Mouse (Mus musculus) megakaryocyte, embryonic 14.5 days (primary cell): Measurements from ENCODE around the gene Aldh1l1. TPM values are rescaled to one million over a fixed set of nuclear protein-coding genes. Genes with fewer than 3 reads are reported as not detected.

Experiments
- H3K27me3 ChIP-seq: replicated peaks from 2 replicates; pipeline ENCODE3; 2012; ENCODE audit warnings: inconsistent platforms
- H3K36me3 ChIP-seq: replicated peaks from 2 replicates; pipeline ENCODE3; 2012; ENCODE audit warnings: low read length, inconsistent platforms, mixed read lengths
- H3K4me1 ChIP-seq: 2 replicates; pipeline ENCODE4 v1.6.1; 2012; ENCODE audit warnings: inconsistent platforms
- H3K4me3 ChIP-seq: replicated peaks from 2 replicates; pipeline ENCODE3; 2012; ENCODE audit warnings: moderate library complexity, mild to moderate bottlenecking, inconsistent platforms
- H3K9me3 ChIP-seq: 2 replicates; pipeline ENCODE4 v1.6.1; 2012; ENCODE audit warnings: inconsistent platforms
- FLI1 ChIP-seq: IDR thresholded peaks from 2 replicates; pipeline ENCODE4 v1.6.1; 2012; ENCODE audit warnings: low read length, inconsistent platforms, mixed read lengths
- GATA1 ChIP-seq: IDR thresholded peaks from 3 replicates; pipeline ENCODE4 v1.6.1; 2012; ENCODE audit warnings: mixed read lengths, low read length, inconsistent platforms, borderline replicate concordance
- polyA plus RNA-seq: library from polyadenylated mRNA; stranded (reverse); fragments of >175 nt; gene quantifications from 2 replicates; pipeline ENCODE4 v1.2.3, GENCODE M21; 2012; ENCODE audit warnings: low replicate concordance; ENCODE audit not compliant: insufficient read depth

The Aldh1l1 gene
- polyA plus RNA-seq, 1 experiment, result 7.4 TPM

- Histone ChIP-seq H3K36me3 (peaks cover 38% of the 10 kb centered on the region), H3K4me3 (peak overlapping the region; percentile 48), H3K27me3 (no peaks in the 10 kb centered on the region), H3K9me3 (no peaks in the 10 kb centered on the region), H3K4me1 (peaks cover 97% of the 10 kb centered on the region)
- TF ChIP-seq GATA1 (no peak), FLI1 (no peak)
These were observed 134.8 kb downstream of the Aldh1l1 start for GRCm38 (mm10) chr6:90620791-90621583.

- Histone ChIP-seq H3K9me3 (no peaks in the 10 kb centered on the region), H3K4me3 (peak overlapping the region; percentile 10), H3K27me3 (no peaks in the 10 kb centered on the region), H3K4me1 (peaks cover 94% of the 10 kb centered on the region), H3K36me3 (peaks cover 42% of the 10 kb centered on the region)
- no peak for TF ChIP-seq GATA1
- TF ChIP-seq FLI1, result no peak
These were observed 135.3 kb downstream of the Aldh1l1 start for GRCm38 (mm10) chr6:90621584-90621890.

DNA sequence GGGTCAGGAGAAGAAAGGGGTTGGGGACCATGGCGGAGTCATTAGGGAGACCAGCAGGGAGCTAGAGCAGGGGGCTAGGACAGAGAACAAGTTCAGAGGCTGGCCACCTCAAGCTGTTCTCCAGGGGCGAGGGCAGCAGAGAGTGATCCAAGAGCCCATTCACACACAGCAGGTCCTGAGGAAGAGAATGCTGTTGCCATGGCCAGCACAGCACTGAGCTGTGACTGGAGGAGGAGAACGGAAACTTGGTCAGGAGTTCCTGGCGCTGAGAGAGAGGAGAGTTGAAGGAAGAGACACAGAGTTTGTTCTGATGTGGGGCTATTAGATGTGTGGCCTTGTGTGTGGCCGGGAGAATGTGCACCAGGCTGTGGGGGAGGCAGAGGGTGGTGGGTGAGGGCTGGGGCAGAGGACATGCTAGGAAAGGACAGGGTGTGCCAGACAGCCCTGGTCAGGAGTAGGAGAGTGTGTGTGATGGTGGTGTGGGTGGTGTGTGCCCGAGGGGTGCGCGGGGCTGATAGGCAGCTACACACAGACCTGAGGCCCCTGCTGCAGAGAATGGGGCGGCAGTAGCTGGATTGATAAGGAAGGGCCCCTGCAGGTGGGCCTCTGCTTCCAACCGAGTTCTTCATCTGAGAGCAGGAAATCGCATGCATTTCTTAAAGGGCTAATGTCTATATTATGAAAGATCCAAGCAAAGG is 136.7 kb downstream of the Aldh1l1 start:
- Histone ChIP-seq H3K4me1 (peaks cover 94% of the 10 kb centered on the region), H3K27me3 (no peaks in the 10 kb centered on the region), H3K36me3 (peaks cover 54% of the 10 kb centered on the region), H3K4me3 (peak overlapping the region; percentile 86), H3K9me3 (no peaks in the 10 kb centered on the region)
- TF ChIP-seq GATA1, result no peak
- TF ChIP-seq FLI1, result no peak

DNA sequence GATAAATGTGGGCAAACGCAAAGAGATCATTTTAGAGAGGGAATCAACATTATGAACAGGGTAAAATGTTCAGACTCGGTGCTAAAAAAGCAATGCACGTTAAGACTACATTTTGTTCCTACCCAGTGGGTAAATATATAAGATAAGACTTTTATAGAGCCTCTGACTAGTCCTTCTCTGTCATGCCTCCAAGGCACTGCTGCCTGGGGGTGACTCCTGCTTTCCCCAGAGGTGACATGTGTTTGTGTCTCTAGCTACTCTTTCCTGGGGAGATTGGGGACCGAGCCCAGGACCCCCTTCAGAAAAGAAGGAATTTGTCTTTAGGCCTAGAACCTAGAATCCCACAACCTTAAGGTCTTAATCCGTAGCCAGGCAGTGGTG is 137.2 kb downstream of the Aldh1l1 start:
- H3K4me1 ChIP-seq, result peaks cover 92% of the 10 kb centered on the region
- no peak overlapping the region for H3K4me3 ChIP-seq
- no peaks in the 10 kb centered on the region for H3K27me3 ChIP-seq
- H3K36me3 ChIP-seq, result peaks cover 60% of the 10 kb centered on the region
- no peaks in the 10 kb centered on the region for H3K9me3 ChIP-seq
- TF ChIP-seq GATA1 (no peak), FLI1 (no peak)

DNA sequence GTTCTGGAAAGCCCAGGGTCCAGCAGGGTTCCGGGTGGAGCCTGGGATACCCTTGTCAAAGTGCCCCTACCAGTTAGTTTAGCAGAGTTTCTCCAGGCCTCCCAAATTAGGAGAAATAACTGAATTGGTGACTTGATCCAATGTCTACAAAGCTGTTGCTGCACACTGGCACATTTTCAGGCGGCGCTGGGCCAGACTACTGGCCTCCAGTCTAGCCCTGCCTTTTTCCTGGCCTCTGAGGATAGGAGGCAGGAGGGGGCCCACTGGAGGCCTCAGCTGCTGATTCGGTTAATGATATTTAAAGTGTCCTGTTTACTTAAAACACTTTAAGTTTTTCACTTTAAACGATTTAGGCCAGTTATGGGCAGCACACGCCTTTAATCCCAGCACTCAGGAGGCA is 138.0 kb downstream of the Aldh1l1 start:
- H3K9me3 ChIP-seq, result no peaks in the 10 kb centered on the region
- H3K27me3 ChIP-seq, result no peaks in the 10 kb centered on the region
- H3K4me3 ChIP-seq, result no peak overlapping the region
- TF ChIP-seq FLI1 (no peak), GATA1 (no peak)
- H3K36me3 ChIP-seq, result peaks cover 62% of the 10 kb centered on the region
- H3K4me1 ChIP-seq, result peaks cover 92% of the 10 kb centered on the region

GRCm38 (mm10) chr6:90624733-90625132 is 138.5 kb downstream of the Aldh1l1 start:
- TF ChIP-seq FLI1, result no peak
- TF ChIP-seq GATA1, result no peak
- no peaks in the 10 kb centered on the region for H3K9me3 ChIP-seq
- H3K4me1 ChIP-seq, result peaks cover 92% of the 10 kb centered on the region
- H3K27me3 ChIP-seq, result no peaks in the 10 kb centered on the region
- peaks cover 61% of the 10 kb centered on the region for H3K36me3 ChIP-seq
- no peak overlapping the region for H3K4me3 ChIP-seq

DNA sequence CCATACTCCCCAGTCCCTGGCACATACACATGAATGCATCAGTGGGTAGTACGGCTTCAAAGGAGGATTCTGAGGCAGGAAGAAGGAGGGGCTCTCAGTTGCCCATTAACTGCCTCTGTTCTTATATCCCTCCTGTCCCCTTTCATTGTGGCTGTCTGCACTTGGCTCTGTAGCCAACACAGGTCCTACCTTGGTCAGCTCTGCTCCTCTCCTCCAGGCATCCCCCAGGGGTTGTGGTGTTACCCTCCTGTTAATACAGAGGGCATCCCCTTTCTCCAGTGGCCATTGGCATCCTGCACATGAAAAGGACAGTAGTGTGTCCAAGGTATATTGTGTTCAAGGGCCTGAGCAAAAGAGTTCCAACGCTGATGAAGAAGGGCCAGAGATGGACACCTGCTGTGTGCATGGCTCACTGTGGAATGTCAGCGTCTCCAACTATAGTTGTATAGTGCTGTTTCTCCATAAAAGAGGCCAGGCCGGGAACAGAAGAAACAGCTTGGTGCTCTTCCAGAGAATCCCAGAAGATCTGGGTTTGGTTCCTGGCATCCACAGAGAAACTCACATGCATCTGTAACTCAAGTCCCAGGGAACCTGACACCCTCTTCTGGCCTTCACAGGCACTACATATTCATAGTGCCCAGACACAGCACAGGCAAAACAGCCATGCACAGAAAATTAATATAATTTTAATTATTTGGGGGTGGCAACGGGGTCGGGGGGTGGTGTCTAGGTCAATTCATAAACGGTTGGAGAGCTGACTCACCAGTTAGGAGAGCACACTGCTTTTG is 139.2 kb downstream of the Aldh1l1 start:
- Histone ChIP-seq H3K4me1 (peaks cover 92% of the 10 kb centered on the region), H3K27me3 (no peaks in the 10 kb centered on the region), H3K36me3 (peaks cover 67% of the 10 kb centered on the region), H3K4me3 (no peak overlapping the region), H3K9me3 (no peaks in the 10 kb centered on the region)
- TF ChIP-seq GATA1 (no peak), FLI1 (no peak)

- TF ChIP-seq FLI1, result no peak
- no peak for TF ChIP-seq GATA1
- Histone ChIP-seq H3K27me3 (no peaks in the 10 kb centered on the region), H3K4me1 (peaks cover 71% of the 10 kb centered on the region), H3K36me3 (peaks cover 78% of the 10 kb centered on the region), H3K4me3 (no peak overlapping the region), H3K9me3 (peaks cover 3% of the 10 kb centered on the region; the same call in 1 of the 2 replicates)
These were observed 141.3 kb downstream of the Aldh1l1 start for GRCm38 (mm10) chr6:90627556-90627955.

GRCm38 (mm10) chr6:90629506-90629905 is 143.3 kb downstream of the Aldh1l1 start:
- H3K4me1 ChIP-seq, result peaks cover 52% of the 10 kb centered on the region
- H3K36me3 ChIP-seq, result peaks cover 94% of the 10 kb centered on the region
- H3K4me3 ChIP-seq, result peak overlapping the region; percentile 66
- H3K9me3 ChIP-seq, result peaks cover 3% of the 10 kb centered on the region; the same call in 1 of the 2 replicates
- TF ChIP-seq FLI1 (no peak), GATA1 (no peak)
- no peaks in the 10 kb centered on the region for H3K27me3 ChIP-seq
